Mouse (Mus musculus) midbrain, embryonic 11.5 days (tissue): ENCODE measurements at regions not wholly inside any gene's neighbourhood (a gene's known extent, or its start where the extent isn't known, plus 50 kb on each side); places are given as distances from the start of the nearest gene placed in this dataset.
A peak's percentile ranks its signal among the peaks of the same experiment; 100 is the strongest.

Source experiments
- ATAC-seq: fragments of 200-750 bp; cut with Nextera tagmentation; 2 replicates; pipeline ENCODE4 v1.8.0; 2017; ENCODE audit warnings: moderate TSS enrichment, moderate library complexity; ENCODE audit not compliant: low FRiP score
- DNase-seq: peaks from one replicate; pipeline ENCODE4 v3.0.0; 2015; ENCODE audit warnings: low spot score; ENCODE audit errors: missing footprints
- H3K27ac ChIP-seq: fragments of 300-500 bp; sonication (generic); 2 replicates; pipeline ENCODE4 v1.5.1; 2014; ENCODE audit warnings: low read depth, low read length
- H3K27me3 ChIP-seq: fragments of 300-500 bp; sonication (generic); 2 replicates; pipeline ENCODE4 v1.6.1; 2014; ENCODE audit warnings: mild to moderate bottlenecking, low read length, moderate library complexity, mixed read lengths; ENCODE audit not compliant: control insufficient read depth, insufficient read depth
- H3K36me3 ChIP-seq: fragments of 300-500 bp; sonication (generic); 2 replicates; pipeline ENCODE4 v1.6.1; 2014; ENCODE audit warnings: mild to moderate bottlenecking, low read length, moderate library complexity, mixed read lengths; ENCODE audit not compliant: control insufficient read depth, insufficient read depth
- H3K4me1 ChIP-seq: fragments of 300-500 bp; sonication (generic); 2 replicates; pipeline ENCODE4 v1.6.1; 2014; ENCODE audit warnings: low read length; ENCODE audit not compliant: control insufficient read depth, insufficient read depth
- H3K4me2 ChIP-seq: fragments of 300-500 bp; sonication (generic); 2 replicates; pipeline ENCODE4 v1.6.1; 2014; ENCODE audit warnings: mild to moderate bottlenecking, moderate library complexity
- H3K4me3 ChIP-seq: fragments of 300-500 bp; sonication (generic); 2 replicates; pipeline ENCODE4 v1.5.1; 2014; ENCODE audit warnings: low read depth, low read length
- H3K9ac ChIP-seq: fragments of 300-500 bp; sonication (generic); 2 replicates; pipeline ENCODE4 v1.6.1; 2014; ENCODE audit warnings: low read length
- H3K9me3 ChIP-seq: fragments of 300-500 bp; sonication (generic); 2 replicates; pipeline ENCODE4 v1.6.1; 2016; ENCODE audit warnings: low read length; ENCODE audit not compliant: control insufficient read depth
- WGBS: fragments of 180-500 bp; shearing (Covaris S2); extraction: QIAGEN DNeasy Blood & Tissue Kit; methylation state at CpG from one replicate; pipeline ENCODE4 v1.1.7; 2014; 5-methylcytosine and 5-hydroxymethylcytosine counted together

- DNase-seq (peak; percentile 35), ATAC-seq (no peak)
- H3K4me3 ChIP-seq, result no peak overlapping the region
Measured at GRCm38 (mm10) chr11:109878931-109879330, 51.1 kb upstream of the 1700012B07Rik start.

More at GRCm38 (mm10) chr11:109878931-109879330, 51.1 kb upstream of the 1700012B07Rik start:
- Histone ChIP-seq H3K4me1 (no peaks in the 10 kb centered on the region), H3K4me2 (no peak overlapping the region), H3K9me3 (no peaks in the 10 kb centered on the region), H3K9ac (no peak overlapping the region), H3K36me3 (no peaks in the 10 kb centered on the region), H3K27ac (no peak overlapping the region), H3K27me3 (no peaks in the 10 kb centered on the region)
- 85% methylated on average over 3 of the region's 3 CpGs for WGBS
